Mouse (Mus musculus) midbrain, embryonic 15.5 days (tissue): ENCODE results near the gene Dhrs9. TPM values are rescaled to one million over a fixed set of nuclear protein-coding genes. Genes with fewer than 3 reads are reported as not detected.

Source experiments
- ATAC-seq: fragments of 200-750 bp; cut with Nextera tagmentation; replicated peaks from 2 replicates; pipeline ENCODE4 v1.8.0; 2017; ENCODE audit warnings: moderate TSS enrichment
- H3K27ac ChIP-seq: fragments of 300-500 bp; sonication (generic); 2 replicates; pipeline ENCODE4 v1.5.1; 2015; ENCODE audit warnings: mild to moderate bottlenecking, inconsistent platforms
- H3K27me3 ChIP-seq: fragments of 300-500 bp; sonication (generic); replicated peaks from 2 replicates; pipeline ENCODE4 v1.6.1; 2015; ENCODE audit warnings: inconsistent platforms
- H3K36me3 ChIP-seq: fragments of 300-500 bp; sonication (generic); replicated peaks from 2 replicates; pipeline ENCODE4 v1.6.1; 2015; ENCODE audit warnings: inconsistent platforms
- H3K4me1 ChIP-seq: fragments of 300-500 bp; sonication (generic); 2 replicates; pipeline ENCODE4 v1.6.1; 2015; ENCODE audit warnings: inconsistent platforms
- H3K4me2 ChIP-seq: fragments of 300-500 bp; sonication (generic); 2 replicates; pipeline ENCODE4 v1.6.1; 2015; ENCODE audit warnings: inconsistent platforms, mild to moderate bottlenecking, moderate library complexity
- H3K4me3 ChIP-seq: fragments of 300-500 bp; sonication (generic); 2 replicates; pipeline ENCODE4 v1.5.1; 2015; ENCODE audit warnings: mild to moderate bottlenecking, inconsistent platforms
- H3K9ac ChIP-seq: fragments of 300-500 bp; sonication (generic); 2 replicates; pipeline ENCODE4 v1.6.1; 2015; ENCODE audit warnings: mild to moderate bottlenecking, inconsistent platforms
- H3K9me3 ChIP-seq: fragments of 300-500 bp; sonication (generic); 2 replicates; pipeline ENCODE4 v1.6.1; 2016; ENCODE audit warnings: inconsistent platforms
- WGBS: fragments of 180-500 bp; shearing (Covaris S2); methylation state at CpG from one replicate; pipeline ENCODE4 v1.1.7; 2015; ENCODE audit warnings: mixed read lengths; 5-methylcytosine and 5-hydroxymethylcytosine counted together
- polyA plus RNA-seq: library from polyadenylated mRNA; unstranded; fragments of >200 nt; fragmentation: Nextera tagmentation; extraction: Ambion mirVana; gene quantifications from 2 replicates; pipeline ENCODE4 v1.2.1, GENCODE M21; 2015

Dhrs9 gene
- polyA plus RNA-seq, 1 experiment from 2014 or later: not detected

GRCm38 (mm10) chr2:69395597-69396248 lies 15.5 kb downstream of the Dhrs9 start:
- WGBS: 83% methylated on average over 9 of the region's 9 CpGs
- no peaks in the 10 kb centered on the region for H3K9me3 ChIP-seq
- H3K4me3 ChIP-seq: no peak overlapping the region
- H3K9ac ChIP-seq: no peak overlapping the region
- no peak for ATAC-seq
- no peaks in the 10 kb centered on the region for H3K36me3 ChIP-seq
- no peak overlapping the region for H3K4me2 ChIP-seq
- H3K4me1 ChIP-seq: no peaks in the 10 kb centered on the region
- H3K27me3 ChIP-seq: no peaks in the 10 kb centered on the region
- H3K27ac ChIP-seq: no peak overlapping the region

DNA sequence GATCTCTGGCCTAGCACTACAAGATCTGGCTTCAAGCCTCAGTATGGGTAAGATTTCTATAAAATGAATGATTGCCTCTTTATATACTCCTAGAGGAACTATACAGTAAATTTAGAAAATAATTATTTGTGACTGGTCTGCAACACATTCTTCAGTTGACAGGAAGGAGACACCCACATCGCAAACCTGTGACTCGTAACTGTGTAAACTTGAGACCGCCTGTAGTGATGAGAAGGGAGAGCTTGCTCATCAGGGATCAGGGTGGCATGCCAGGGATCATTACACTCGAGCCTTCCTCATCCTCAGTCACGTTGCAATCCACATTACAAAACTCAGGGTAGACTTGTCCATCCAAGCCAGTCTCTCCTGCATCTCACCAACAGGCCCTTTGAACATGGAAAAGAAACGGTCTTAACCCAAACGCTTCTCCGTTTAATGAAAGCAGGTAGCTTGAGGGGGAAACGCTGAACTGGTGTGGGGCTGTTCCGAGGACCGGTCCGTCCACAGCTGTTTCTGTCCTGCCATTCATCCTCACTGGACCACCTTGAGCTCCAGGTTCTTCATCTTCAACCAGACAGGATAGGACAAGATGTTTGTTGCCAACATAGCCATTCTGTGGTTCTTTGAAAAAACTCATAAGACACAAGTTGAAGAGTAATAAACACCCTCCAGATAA lies 16.7 kb downstream of the Dhrs9 start:
- H3K4me3 ChIP-seq: no peak overlapping the region
- WGBS: 93% methylated on average over 12 of the region's 12 CpGs

DNA sequence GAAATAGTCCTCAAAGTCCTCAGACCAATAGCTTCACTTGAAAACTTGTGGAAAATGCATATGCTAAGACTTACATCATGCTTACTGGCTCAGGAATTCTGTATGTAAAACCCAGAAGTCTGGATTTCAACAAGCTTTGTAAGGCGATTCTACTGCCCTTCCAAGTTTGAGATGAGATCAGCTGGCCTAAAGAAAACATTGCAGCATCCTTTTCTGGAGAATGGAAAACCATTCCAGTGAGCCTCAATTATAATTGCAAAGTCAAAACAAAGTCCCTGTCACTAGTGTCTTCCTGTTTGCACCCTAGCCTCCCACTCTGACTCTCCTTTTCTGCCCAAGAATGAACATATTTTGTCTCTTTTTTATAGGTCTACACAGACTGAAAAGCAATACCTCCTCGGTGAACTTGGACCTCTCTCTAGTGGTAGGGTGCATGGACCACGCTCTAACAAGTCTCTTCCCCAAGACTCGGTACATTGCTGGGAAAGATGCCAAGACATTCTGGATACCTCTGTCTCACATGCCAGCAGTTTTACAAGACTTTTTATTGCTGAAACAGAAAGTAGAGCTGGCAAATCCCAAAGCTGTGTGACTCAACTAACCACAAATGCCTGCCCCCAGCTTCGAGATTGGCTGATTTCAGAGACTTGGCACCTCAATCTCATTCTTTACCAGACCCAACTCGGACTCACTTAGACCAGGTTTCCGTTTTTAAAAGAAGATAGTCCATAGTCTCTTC lies 20.8 kb downstream of the Dhrs9 start:
- H3K4me1 ChIP-seq: no peaks in the 10 kb centered on the region
- WGBS: 87% methylated on average over 7 of the region's 7 CpGs
- ATAC-seq: no peak

More for the DNA sequence above, 16.7 kb downstream of the Dhrs9 start:
- no peak for ATAC-seq
- no peaks in the 10 kb centered on the region for H3K4me1 ChIP-seq
- no peak overlapping the region for H3K9ac ChIP-seq
- no peaks in the 10 kb centered on the region for H3K27me3 ChIP-seq
- H3K27ac ChIP-seq: no peak overlapping the region
- no peaks in the 10 kb centered on the region for H3K9me3 ChIP-seq
- no peak overlapping the region for H3K4me2 ChIP-seq
- H3K36me3 ChIP-seq: no peaks in the 10 kb centered on the region

DNA sequence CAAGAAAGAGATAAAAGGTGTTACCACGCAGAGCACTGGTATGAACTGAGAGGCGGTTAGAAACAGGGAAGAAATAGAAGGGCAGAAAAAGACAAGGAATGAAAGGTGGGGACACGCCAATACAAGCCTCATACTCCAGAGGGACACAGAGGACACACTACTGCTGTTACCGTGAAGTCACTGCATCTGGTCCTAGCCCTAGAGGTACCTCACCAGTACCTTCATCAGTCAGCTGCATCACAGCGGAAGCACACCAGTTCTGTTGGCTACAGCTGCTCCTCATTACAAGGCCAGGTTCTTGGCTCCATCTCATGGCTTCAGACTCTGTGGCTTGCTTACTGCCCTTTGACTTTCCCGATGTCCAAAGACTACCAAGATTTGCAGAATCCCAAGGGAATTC lies 21.6 kb downstream of the Dhrs9 start:
- no peak for ATAC-seq
- no peak overlapping the region for H3K4me2 ChIP-seq
- H3K4me3 ChIP-seq: no peak overlapping the region
- H3K9ac ChIP-seq: no peak overlapping the region
- H3K27ac ChIP-seq: no peak overlapping the region
- no peaks in the 10 kb centered on the region for H3K36me3 ChIP-seq
- WGBS: 91% methylated on average over 6 of the region's 6 CpGs
- no peaks in the 10 kb centered on the region for H3K27me3 ChIP-seq
- H3K9me3 ChIP-seq: no peaks in the 10 kb centered on the region
- H3K4me1 ChIP-seq: no peaks in the 10 kb centered on the region

More for the DNA sequence above, 20.8 kb downstream of the Dhrs9 start:
- Histone ChIP-seq H3K27ac (no peak overlapping the region), H3K4me3 (no peak overlapping the region), H3K36me3 (no peaks in the 10 kb centered on the region), H3K9me3 (no peaks in the 10 kb centered on the region), H3K9ac (no peak overlapping the region), H3K4me2 (no peak overlapping the region), H3K27me3 (no peaks in the 10 kb centered on the region)

DNA sequence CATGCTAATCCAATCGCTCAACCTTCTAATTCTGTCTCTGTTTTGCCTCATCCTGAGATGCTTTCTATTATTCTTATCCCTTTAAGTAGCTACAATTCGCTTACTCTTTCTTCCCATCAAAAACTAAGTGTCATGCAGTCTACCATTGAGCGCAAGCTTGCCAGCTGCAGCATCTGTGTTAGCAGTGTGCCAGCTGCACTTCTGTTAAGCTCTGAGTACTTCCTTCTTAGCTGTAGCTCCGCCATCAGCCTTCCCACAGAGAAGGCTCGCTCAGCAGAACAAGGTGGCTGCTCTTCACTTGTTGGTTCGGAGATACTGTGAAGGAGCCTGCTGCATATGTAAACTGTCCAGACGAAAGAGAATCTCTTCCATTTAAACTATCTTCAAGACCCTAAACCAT lies 22.1 kb downstream of the Dhrs9 start:
- H3K27ac ChIP-seq: no peak overlapping the region
- H3K36me3 ChIP-seq: no peaks in the 10 kb centered on the region
- no peaks in the 10 kb centered on the region for H3K27me3 ChIP-seq
- no peak overlapping the region for H3K4me3 ChIP-seq
- ATAC-seq: no peak
- H3K4me2 ChIP-seq: no peak overlapping the region
- H3K9me3 ChIP-seq: no peaks in the 10 kb centered on the region
- no peak overlapping the region for H3K9ac ChIP-seq
- 81% methylated on average over 7 of the region's 7 CpGs for WGBS
- H3K4me1 ChIP-seq: no peaks in the 10 kb centered on the region

DNA sequence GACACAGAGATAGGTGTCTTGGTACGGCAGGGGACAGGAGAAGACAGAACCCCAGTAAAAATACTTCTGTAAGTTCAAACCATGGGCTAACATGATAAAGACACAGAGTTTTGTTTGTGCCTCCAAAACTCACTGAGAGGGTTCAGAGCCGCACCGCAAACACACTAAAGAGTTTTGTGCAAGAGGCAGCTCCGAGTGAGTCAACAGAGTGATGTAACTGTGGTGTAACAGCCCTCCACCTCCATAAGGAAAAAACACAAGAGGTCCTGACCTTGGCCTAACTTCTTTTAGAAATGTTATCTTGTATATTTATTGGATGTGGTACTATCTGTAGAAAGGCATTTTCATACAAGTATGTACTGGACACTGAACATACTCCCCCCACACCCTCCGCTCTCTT lies 25.4 kb downstream of the Dhrs9 start:
- Histone ChIP-seq H3K4me2 (no peak overlapping the region), H3K27ac (no peak overlapping the region), H3K9me3 (no peaks in the 10 kb centered on the region), H3K36me3 (no peaks in the 10 kb centered on the region), H3K4me1 (no peaks in the 10 kb centered on the region), H3K27me3 (no peaks in the 10 kb centered on the region), H3K9ac (no peak overlapping the region), H3K4me3 (no peak overlapping the region)
- WGBS: 96% methylated on average over 5 of the region's 5 CpGs
- ATAC-seq: no peak

DNA sequence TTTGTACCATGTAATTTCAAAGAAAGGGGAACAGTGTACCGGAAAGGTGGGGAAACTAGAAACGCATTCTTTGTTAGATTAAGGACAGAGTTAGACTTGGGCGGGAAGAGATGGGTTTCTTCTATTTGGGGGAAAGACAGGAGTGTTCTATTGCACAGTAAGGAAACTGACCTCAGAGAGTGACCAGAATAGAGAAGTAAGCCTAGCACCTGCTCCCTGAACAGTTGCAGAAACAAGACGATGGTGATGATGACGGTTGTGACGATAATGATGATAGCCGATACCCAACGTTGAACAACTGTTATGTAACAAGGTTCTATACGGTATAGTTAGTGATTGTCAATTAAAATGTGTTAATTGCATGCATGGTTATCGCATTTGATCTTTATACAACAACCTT lies 34.3 kb downstream of the Dhrs9 start:
- no peaks in the 10 kb centered on the region for H3K36me3 ChIP-seq
- H3K4me1 ChIP-seq: peaks cover 12% of the 10 kb centered on the region
- H3K27ac ChIP-seq: no peak overlapping the region
- no peak overlapping the region for H3K4me3 ChIP-seq
- H3K4me2 ChIP-seq: no peak overlapping the region
- no peak for ATAC-seq
- WGBS: 96% methylated on average over 10 of the region's 10 CpGs
- 0 out of 2 replicates have a peak, but pooled peaks cover 8% of the 10 kb centered on the region for H3K27me3 ChIP-seq
- no peaks in the 10 kb centered on the region for H3K9me3 ChIP-seq
- H3K9ac ChIP-seq: no peak overlapping the region

DNA sequence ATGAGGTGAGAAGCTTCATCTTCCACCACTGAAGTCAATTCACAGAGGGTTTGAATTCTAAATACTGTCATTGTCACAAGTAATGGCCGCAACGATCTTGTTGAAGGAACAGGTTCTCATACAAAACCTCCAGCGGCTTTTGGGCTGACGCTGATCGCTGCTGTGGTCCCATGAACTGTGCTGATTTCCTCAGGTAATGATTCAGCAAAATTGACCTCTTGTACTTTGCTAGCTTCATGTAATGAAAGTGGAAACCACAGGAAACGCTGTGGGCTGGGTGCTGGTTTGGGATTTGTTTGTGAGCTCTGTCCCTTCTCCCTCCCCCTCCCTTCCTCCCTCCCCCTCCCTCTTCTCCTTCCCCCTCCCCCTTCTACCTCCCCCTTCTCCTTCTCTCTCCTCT lies 34.8 kb downstream of the Dhrs9 start:
- H3K4me1 ChIP-seq: peaks cover 12% of the 10 kb centered on the region
- H3K27me3 ChIP-seq: 0 out of 2 replicates have a peak, but pooled peaks cover 8% of the 10 kb centered on the region
- H3K27ac ChIP-seq: no peak overlapping the region
- no peaks in the 10 kb centered on the region for H3K36me3 ChIP-seq
- H3K4me3 ChIP-seq: no peak overlapping the region
- no peak overlapping the region for H3K9ac ChIP-seq
- H3K9me3 ChIP-seq: no peaks in the 10 kb centered on the region
- ATAC-seq: no peak
- WGBS: 92% methylated on average over 6 of the region's 6 CpGs
- no peak overlapping the region for H3K4me2 ChIP-seq

GRCm38 (mm10) chr2:69418294-69418881 lies 38.1 kb downstream of the Dhrs9 start:
- peak overlapping the region; percentile 25 for H3K4me2 ChIP-seq
- peak overlapping the region; percentile 43; the same call in 1 of the 2 replicates for H3K27ac ChIP-seq
- H3K27me3 ChIP-seq: peaks cover 8% of the 10 kb centered on the region; the same call in 1 of the 2 replicates
- H3K4me1 ChIP-seq: peaks cover 12% of the 10 kb centered on the region
- H3K9me3 ChIP-seq: no peaks in the 10 kb centered on the region
- no peaks in the 10 kb centered on the region for H3K36me3 ChIP-seq
- no peak overlapping the region; the same call in 1 of the 2 replicates for H3K9ac ChIP-seq
- no peak overlapping the region for H3K4me3 ChIP-seq
- peak; percentile 91 for ATAC-seq
- 2% methylated on average over 11 of the region's 11 CpGs for WGBS

GRCm38 (mm10) chr2:69424829-69425228 lies 44.6 kb downstream of the Dhrs9 start:
- Histone ChIP-seq H3K27ac (no peak overlapping the region), H3K4me2 (no peak overlapping the region), H3K4me3 (no peak overlapping the region), H3K9ac (no peak overlapping the region), H3K27me3 (no peaks in the 10 kb centered on the region; the same call in 1 of the 2 replicates), H3K4me1 (no peaks in the 10 kb centered on the region), H3K9me3 (no peaks in the 10 kb centered on the region), H3K36me3 (no peaks in the 10 kb centered on the region)
- no peak for ATAC-seq
- WGBS: 73% methylated on average over 5 of the region's 5 CpGs

GRCm38 (mm10) chr2:69426081-69426480 lies 45.8 kb downstream of the Dhrs9 start:
- WGBS: 96% methylated on average over 1 of the region's 1 CpGs
- no peaks in the 10 kb centered on the region; the same call in 1 of the 2 replicates for H3K27me3 ChIP-seq
- H3K4me3 ChIP-seq: no peak overlapping the region
- H3K9ac ChIP-seq: no peak overlapping the region
- H3K36me3 ChIP-seq: no peaks in the 10 kb centered on the region
- H3K27ac ChIP-seq: no peak overlapping the region
- H3K4me1 ChIP-seq: no peaks in the 10 kb centered on the region
- no peak overlapping the region for H3K4me2 ChIP-seq
- no peaks in the 10 kb centered on the region for H3K9me3 ChIP-seq
- no peak for ATAC-seq

DNA sequence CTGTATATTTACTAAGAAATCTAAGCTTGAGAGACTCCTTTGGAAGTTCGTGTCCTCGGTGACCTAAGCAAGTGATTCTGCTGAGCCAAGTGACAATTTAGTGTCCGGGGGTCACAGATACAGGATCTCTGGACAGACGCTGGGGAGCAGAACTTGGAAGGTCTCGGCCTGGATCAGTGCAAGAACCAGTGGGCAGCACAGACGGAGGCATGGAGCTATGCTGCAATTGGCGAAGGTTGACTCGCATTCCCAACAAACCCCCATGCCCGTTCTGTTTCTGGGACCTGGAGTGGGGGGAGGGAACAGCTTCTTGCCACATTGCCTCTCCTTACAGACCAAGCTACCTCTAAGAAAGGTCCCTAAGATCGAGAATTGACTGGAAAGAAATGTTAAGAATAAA lies 46.9 kb downstream of the Dhrs9 start:
- H3K27ac ChIP-seq: no peak overlapping the region
- H3K4me1 ChIP-seq: no peaks in the 10 kb centered on the region
- no peaks in the 10 kb centered on the region; the same call in 1 of the 2 replicates for H3K27me3 ChIP-seq
- H3K4me2 ChIP-seq: no peak overlapping the region
- no peaks in the 10 kb centered on the region for H3K36me3 ChIP-seq
- ATAC-seq: no peak
- no peak overlapping the region for H3K9ac ChIP-seq
- 90% methylated on average over 10 of the region's 10 CpGs for WGBS
- H3K9me3 ChIP-seq: no peaks in the 10 kb centered on the region
- no peak overlapping the region for H3K4me3 ChIP-seq
